Mouse (Mus musculus) kidney, postnatal 4 days (tissue): ENCODE results near the gene Rnls.

Experiments
- DNase-seq, 2 experiments: peaks; one replicate each; pipeline ENCODE4 v3.0.0; 2021; ENCODE audit warnings: mixed read lengths in 2 of 2

Gene Rnls

GRCm38 (mm10) chr19:33102008-33102782, 289.9 kb downstream of the Rnls start:
- no peak for DNase-seq

- DNase-seq = no peak
Measured at GRCm38 (mm10) chr19:33101093-33102007, 290.7 kb downstream of the Rnls start.

GRCm38 (mm10) chr19:33100598-33100997, 291.5 kb downstream of the Rnls start:
- no peak for DNase-seq

- DNase-seq = peak; percentile 15 to 29
Measured at GRCm38 (mm10) chr19:33100031-33100430, 292.1 kb downstream of the Rnls start.

- no peak for DNase-seq
Measured at GRCm38 (mm10) chr19:33099201-33099788, 292.8 kb downstream of the Rnls start.

DNA sequence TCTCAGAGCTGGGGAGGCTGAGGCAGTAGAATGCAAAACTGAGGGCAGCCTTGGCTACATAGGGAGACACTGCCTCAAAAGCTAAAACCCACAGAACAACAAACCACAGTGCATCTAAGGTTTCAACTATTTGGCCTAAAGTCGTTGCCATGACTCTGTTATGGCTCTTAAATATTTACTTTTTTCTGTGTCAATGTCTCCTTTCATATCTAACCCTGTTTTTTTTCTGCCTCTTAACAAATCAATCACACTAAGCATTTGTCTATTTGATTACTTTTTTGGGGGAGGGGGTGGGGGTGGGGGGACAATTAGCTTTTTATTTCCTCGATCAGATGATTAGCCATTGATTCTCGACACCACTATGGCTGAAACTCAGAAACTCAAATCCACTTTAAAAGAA, 294.4 kb downstream of the Rnls start:
- no peak for DNase-seq

DNA sequence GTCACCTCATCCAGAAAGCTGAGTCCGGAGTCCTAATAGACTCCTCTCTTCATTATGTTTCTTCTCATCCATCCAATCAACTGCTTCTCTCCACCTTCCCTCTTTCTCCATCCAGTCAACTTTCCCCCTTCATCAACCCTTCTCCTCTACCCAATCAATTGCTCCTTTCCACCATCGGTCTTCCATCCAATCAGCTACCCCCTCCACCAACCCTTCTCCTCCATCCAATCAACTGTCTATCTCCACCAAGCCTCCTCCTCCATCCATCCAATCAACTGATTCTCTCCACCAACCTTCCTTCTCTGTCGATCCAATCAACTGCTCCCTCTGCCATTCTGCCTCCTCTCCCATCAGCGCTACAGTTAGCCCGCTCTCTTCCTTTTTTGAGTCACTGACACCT, 295.5 kb downstream of the Rnls start:
- no peak for DNase-seq

DNA sequence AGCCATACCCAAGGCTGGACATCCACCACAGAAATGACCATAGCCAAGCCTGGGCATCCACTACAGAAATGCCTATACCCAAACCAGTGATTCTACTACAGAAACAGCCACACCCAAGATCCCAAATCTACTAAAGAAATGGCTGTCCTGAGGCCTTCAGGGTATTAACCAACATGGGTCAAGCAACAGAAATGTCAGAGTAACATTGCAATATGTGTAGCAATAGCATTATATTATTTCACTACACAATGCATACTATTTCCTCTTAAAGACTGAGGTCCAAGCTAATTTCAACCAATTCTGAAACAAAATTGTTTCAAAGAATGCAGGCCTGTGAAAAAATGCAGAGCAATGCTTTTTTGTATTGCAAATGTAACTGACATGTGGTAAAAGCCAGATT, 299.5 kb downstream of the Rnls start:
- DNase-seq = no peak

DNA sequence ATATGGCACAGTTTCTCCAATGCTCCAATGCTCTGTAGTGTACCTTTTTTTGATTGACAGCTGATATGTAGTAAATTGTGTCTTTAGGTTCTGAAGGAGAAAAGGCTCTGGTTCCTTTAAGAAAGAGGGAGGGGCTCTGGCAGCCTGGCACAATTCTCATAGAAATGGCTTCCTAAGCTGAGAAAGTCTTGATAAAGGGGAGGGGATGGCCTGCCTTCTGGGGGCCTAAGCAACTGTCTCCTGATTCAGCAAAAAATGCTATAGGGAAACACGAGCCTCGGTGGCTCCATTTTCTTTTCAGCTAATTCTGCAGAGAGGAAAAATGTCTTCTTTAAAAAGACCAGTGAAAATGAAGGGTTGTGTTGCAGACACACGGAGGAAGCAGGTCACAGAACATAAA, 300.8 kb downstream of the Rnls start:
- DNase-seq = no peak

- DNase-seq = no peak
Measured at GRCm38 (mm10) chr19:33088868-33089267, 303.2 kb downstream of the Rnls start.

- no peak for DNase-seq
Measured at GRCm38 (mm10) chr19:33087961-33088360, 304.1 kb downstream of the Rnls start.
